29 mouse cellular contexts compared by ENCODE assay signal in the genomic region with DNA sequence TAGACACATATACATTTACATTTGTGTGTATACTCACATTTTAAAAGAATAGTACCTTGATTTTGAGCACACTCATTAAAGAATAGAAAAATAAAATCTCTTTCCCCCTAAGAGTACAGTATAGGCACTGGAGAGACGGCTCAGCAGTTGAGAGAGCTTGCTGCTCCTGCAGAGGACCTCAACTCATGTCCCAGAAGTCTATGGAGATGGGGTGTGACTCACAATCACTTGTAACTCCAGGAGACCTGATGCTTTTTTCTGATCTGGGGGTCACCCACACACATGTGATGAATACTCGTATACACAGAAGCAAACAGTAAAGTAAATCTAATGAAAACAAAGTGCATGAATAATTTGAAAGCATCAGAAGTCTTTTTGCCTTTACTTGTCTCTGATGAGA.
"Had no signal": no experiment of that assay in that cellular context is flagged by ENCODE, and none has a peak within 500 bp of the region (broad histone marks: within the 10 kb centered on the region; RNA-seq: fewer than 3 reads in every experiment).

No protein-coding gene starts in this region.

- H3K27me3 ChIP-seq: limb, embryonic 13.5 days; limb, embryonic 15.5 days; liver, embryonic 12.5 days; liver, embryonic 13.5 days; lung, embryonic 15.5 days; megakaryocyte, embryonic 14.5 days; midbrain, embryonic 13.5 days; midbrain, embryonic 15.5 days; neural tube, embryonic 12.5 days; neural tube, embryonic 13.5 days had no signal

- H3K4me2 ChIP-seq: limb, embryonic 12.5 days; limb, embryonic 13.5 days; limb, embryonic 15.5 days; liver, embryonic 12.5 days; liver, embryonic 13.5 days; liver, embryonic 15.5 days; lung, embryonic 14.5 days; lung, embryonic 15.5 days; midbrain, embryonic 12.5 days; midbrain, embryonic 13.5 days; midbrain, embryonic 15.5 days; neural tube, embryonic 12.5 days; neural tube, embryonic 13.5 days had no signal

- H3K9ac ChIP-seq: limb, embryonic 12.5 days; limb, embryonic 13.5 days; limb, embryonic 15.5 days; liver, embryonic 12.5 days; liver, embryonic 13.5 days; liver, embryonic 14.5 days; liver, embryonic 15.5 days; liver, postnatal 0 days; lung, embryonic 14.5 days; lung, embryonic 15.5 days; midbrain, embryonic 12.5 days; midbrain, embryonic 13.5 days; midbrain, embryonic 15.5 days; neural tube, embryonic 12.5 days; neural tube, embryonic 13.5 days had no signal

- ATAC-seq: liver, embryonic 12.5 days; liver, postnatal 0 days; lung, postnatal 0 days; midbrain, embryonic 13.5 days; midbrain, embryonic 15.5 days; midbrain, embryonic 16.5 days had no signal

- H3K27ac ChIP-seq: left cerebral cortex, adult 2 months; limb, embryonic 12.5 days; limb, embryonic 13.5 days; limb, embryonic 15.5 days; liver, embryonic 12.5 days; liver, embryonic 13.5 days; liver, embryonic 14.5 days; liver, embryonic 15.5 days; lung, embryonic 15.5 days; macrophage; midbrain, embryonic 10.5 days; midbrain, embryonic 12.5 days; midbrain, embryonic 13.5 days; midbrain, embryonic 15.5 days; neural tube, embryonic 12.5 days; neural tube, embryonic 13.5 days had no signal

- H3K4me3 ChIP-seq: left cerebral cortex, adult 2 months; limb, embryonic 12.5 days; limb, embryonic 13.5 days; limb, embryonic 15.5 days; liver, embryonic 12.5 days; liver, embryonic 13.5 days; liver, embryonic 15.5 days; lung, embryonic 15.5 days; megakaryocyte, embryonic 14.5 days; midbrain, embryonic 10.5 days; midbrain, embryonic 12.5 days; midbrain, embryonic 13.5 days; midbrain, embryonic 15.5 days; myocyte; neural tube, embryonic 12.5 days; neural tube, embryonic 13.5 days had no signal

- H3K36me3 ChIP-seq: limb, embryonic 12.5 days; limb, embryonic 13.5 days; limb, embryonic 15.5 days; liver, embryonic 12.5 days; liver, embryonic 13.5 days; liver, embryonic 15.5 days; lung, embryonic 15.5 days; midbrain, embryonic 10.5 days; midbrain, embryonic 12.5 days; midbrain, embryonic 13.5 days; midbrain, embryonic 15.5 days; neural tube, embryonic 12.5 days; neural tube, embryonic 13.5 days had no signal

- DNase-seq: left cerebral cortex, postnatal 4 days; liver, embryonic 13.5 days; liver, postnatal 0 days; lung, adult 18-20 months; lung, adult 2 months; lung, embryonic 14.5 days; lung, postnatal 10 days; lung, postnatal 14 days; lung, postnatal 36 days; lung, postnatal 4 days had no signal

- H3K4me1 ChIP-seq: midbrain, embryonic 12.5 days; midbrain, embryonic 13.5 days; midbrain, embryonic 15.5 days; neural tube, embryonic 12.5 days had no signal

- H3K9me3 ChIP-seq: limb, embryonic 15.5 days; liver, embryonic 15.5 days; lung, embryonic 15.5 days; midbrain, embryonic 10.5 days; midbrain, embryonic 12.5 days; midbrain, embryonic 13.5 days; midbrain, embryonic 15.5 days; neural tube, embryonic 12.5 days; neural tube, embryonic 13.5 days had no signal
